Comparison of ENCODE assay signal across 11 mouse cellular contexts in the genomic region with DNA sequence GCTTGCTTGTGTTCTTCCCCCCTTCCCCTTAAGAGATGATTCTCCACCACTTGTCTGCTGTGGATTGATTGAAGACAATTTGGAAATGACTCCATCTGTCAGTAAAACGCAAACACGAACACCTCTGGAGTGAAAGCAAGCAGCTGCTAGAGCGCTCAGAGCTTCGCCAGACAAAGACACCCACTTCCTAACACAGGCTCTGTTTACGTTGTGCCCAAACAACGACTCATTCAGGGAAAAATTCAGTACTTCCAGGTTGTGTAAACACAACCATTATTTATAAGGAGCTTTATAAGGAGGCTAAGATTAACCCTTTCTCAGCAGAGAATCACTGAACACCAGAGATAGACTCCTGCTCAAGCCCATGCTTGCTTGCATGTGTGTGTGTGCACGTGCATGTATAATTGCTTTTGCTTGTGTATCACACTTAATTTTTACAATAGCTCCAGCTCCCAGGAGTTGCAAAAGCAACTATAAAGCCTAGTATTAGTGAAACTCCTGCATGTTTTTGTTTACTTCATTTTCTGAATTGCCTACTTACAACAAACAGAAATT.
DNase-seq lines count a peak whose midpoint lies in the region; ATAC-seq lines count a peak whose summit lies in the region.
"Had no signal": no experiment of that assay in that cellular context is flagged by ENCODE, and none has a peak within 500 bp of the region (broad histone marks: within the 10 kb centered on the region; RNA-seq: fewer than 3 reads in every experiment).

No protein-coding gene starts in this region.

- WGBS in heart, embryonic 12.5 days, result 48% methylated on average over 7 of the region's 7 CpGs
- 26% methylated on average over 7 of the region's 7 CpGs for WGBS in hindbrain, embryonic 15.5 days
- 35% methylated on average over 7 of the region's 7 CpGs for WGBS in midbrain, embryonic 16.5 days

- H3K27me3 ChIP-seq in heart, embryonic 12.5 days (replicated peaks), result no peaks in the 10 kb centered on the region
- no peaks in the 10 kb centered on the region for H3K27me3 ChIP-seq in hindbrain, embryonic 15.5 days
- H3K27me3 ChIP-seq in midbrain, embryonic 16.5 days (ENCODE audit: control insufficient read depth, insufficient read depth, low read depth, low read length), result no peaks in the 10 kb centered on the region

- no peaks in the 10 kb centered on the region for H3K36me3 ChIP-seq in heart, embryonic 12.5 days
- H3K36me3 ChIP-seq in hindbrain, embryonic 15.5 days, result no peaks in the 10 kb centered on the region
- H3K36me3 ChIP-seq in midbrain, embryonic 16.5 days (ENCODE audit: control insufficient read depth, insufficient read depth, low read length), result no peaks in the 10 kb centered on the region

- H3K4me2 ChIP-seq in heart, embryonic 12.5 days, result peak overlapping the region; percentile 29; the same call in 1 of the 2 replicates
- peak overlapping the region; percentile 26 for H3K4me2 ChIP-seq in hindbrain, embryonic 15.5 days
- peak overlapping the region; percentile 32; the same call in 1 of the 2 replicates for H3K4me2 ChIP-seq in midbrain, embryonic 16.5 days (ENCODE audit: low read length)

- H3K4me3 ChIP-seq in heart, embryonic 12.5 days, result no peak overlapping the region
- 0 out of 2 replicates have a peak overlapping the region, but pooled peaks have one; percentile 2 for H3K4me3 ChIP-seq in hindbrain, embryonic 15.5 days
- H3K4me3 ChIP-seq in midbrain, embryonic 16.5 days (ENCODE audit: low read depth, low read length), result no peak overlapping the region
- H3K4me3 ChIP-seq: gastrocnemius, adult 2 months had no signal

- no peaks in the 10 kb centered on the region for H3K9me3 ChIP-seq in heart, embryonic 12.5 days (replicated peaks)
- no peaks in the 10 kb centered on the region for H3K9me3 ChIP-seq in hindbrain, embryonic 15.5 days
- no peaks in the 10 kb centered on the region for H3K9me3 ChIP-seq in midbrain, embryonic 16.5 days (replicated peaks; ENCODE audit: control insufficient read depth, low read length, poor library complexity, severe bottlenecking)

- no peak overlapping the region for H3K27ac ChIP-seq in heart, embryonic 12.5 days (ENCODE audit: poor library complexity, severe bottlenecking)
- 0 out of 2 replicates have a peak overlapping the region, but pooled peaks have one; percentile 12 for H3K27ac ChIP-seq in hindbrain, embryonic 15.5 days (replicated peaks)
- no peak overlapping the region for H3K27ac ChIP-seq in midbrain, embryonic 16.5 days (ENCODE audit: low read length)
- H3K27ac ChIP-seq: gastrocnemius, adult 2 months had no signal

- 0 out of 2 replicates have a peak, but pooled peaks cover 2% of the 10 kb centered on the region for H3K4me1 ChIP-seq in heart, embryonic 12.5 days (replicated peaks)
- no peaks in the 10 kb centered on the region for H3K4me1 ChIP-seq in hindbrain, embryonic 15.5 days (replicated peaks)
- H3K4me1 ChIP-seq in midbrain, embryonic 16.5 days (ENCODE audit: control insufficient read depth, insufficient read depth, low read length), result 0 out of 2 replicates have a peak, but pooled peaks cover 3% of the 10 kb centered on the region

- DNase-seq in heart, adult 9 months (ENCODE audit: low spot score in 2 of 2), result no peak
- DNase-seq in embryo, embryonic 10.5 days (ENCODE audit: low spot score), result peak; percentile 59
- no peak for DNase-seq in layer of hippocampus, adult 9-11 months
- DNase-seq in urinary bladder, postnatal 10 days (ENCODE audit: low spot score), result no peak
- no peak for DNase-seq in left cerebral cortex, adult 9 months (ENCODE audit: low spot score in 2 of 2)
- DNase-seq: cerebellum, adult 11-12 months; gastrocnemius, adult 2 months; kidney, adult 9 months had no signal

- no peak for ATAC-seq in heart, embryonic 12.5 days (ENCODE audit: insufficient number of reproducible peaks, low FRiP score)
- ATAC-seq in hindbrain, embryonic 15.5 days (ENCODE audit: low FRiP score, low read depth), result peak; percentile 42; the same call in 1 of the 2 replicates
- ATAC-seq in midbrain, embryonic 16.5 days, result no peak

- H3K9ac ChIP-seq in heart, embryonic 12.5 days, result no peak overlapping the region
- no peak overlapping the region for H3K9ac ChIP-seq in hindbrain, embryonic 15.5 days
- no peak overlapping the region for H3K9ac ChIP-seq in midbrain, embryonic 16.5 days (ENCODE audit: low read depth, low read length)
